Mouse (Mus musculus) neural tube, embryonic 12.5 days (tissue): ENCODE results near the gene Ap3s2. TPM values are rescaled to one million over a fixed set of nuclear protein-coding genes. Genes with fewer than 3 reads are reported as not detected.
A peak's percentile ranks its signal among the peaks of the same experiment; 100 is the strongest.

Experiments used
- ATAC-seq: fragments of 200-750 bp; cut with Nextera tagmentation; 2 replicates; pipeline ENCODE4 v1.8.0; 2017; ENCODE audit warnings: low read depth, mild to moderate bottlenecking, moderate TSS enrichment, moderate library complexity; ENCODE audit not compliant: low FRiP score
- H3K27ac ChIP-seq: fragments of 300-500 bp; sonication (generic); 2 replicates; pipeline ENCODE4 v1.5.1; 2016
- H3K27me3 ChIP-seq: fragments of 300-500 bp; sonication (generic); replicated peaks from 2 replicates; pipeline ENCODE4 v1.6.1; 2016; ENCODE audit warnings: mild to moderate bottlenecking
- H3K36me3 ChIP-seq: fragments of 300-500 bp; sonication (generic); 2 replicates; pipeline ENCODE4 v1.6.1; 2016; ENCODE audit warnings: mild to moderate bottlenecking
- H3K4me1 ChIP-seq: fragments of 300-500 bp; sonication (generic); 2 replicates; pipeline ENCODE4 v1.6.1; 2016
- H3K4me2 ChIP-seq: fragments of 300-500 bp; sonication (generic); replicated peaks from 2 replicates; pipeline ENCODE4 v1.6.1; 2016; ENCODE audit warnings: mild to moderate bottlenecking
- H3K4me3 ChIP-seq: fragments of 300-500 bp; sonication (generic); 2 replicates; pipeline ENCODE4 v1.5.1; 2016
- H3K9ac ChIP-seq: fragments of 300-500 bp; sonication (generic); 2 replicates; pipeline ENCODE4 v1.6.1; 2016; ENCODE audit warnings: mild to moderate bottlenecking
- H3K9me3 ChIP-seq: fragments of 300-500 bp; sonication (generic); 2 replicates; pipeline ENCODE4 v1.6.1; 2016; ENCODE audit warnings: mild to moderate bottlenecking
- WGBS: fragments of 180-500 bp; shearing (Covaris S2); methylation state at CpG from one replicate; pipeline ENCODE4 v1.1.7; 2016; 5-methylcytosine and 5-hydroxymethylcytosine counted together
- polyA plus RNA-seq: library from polyadenylated mRNA; unstranded; fragments of >200 nt; fragmentation: Nextera tagmentation; extraction: Ambion mirVana; gene quantifications from 2 replicates; pipeline ENCODE4 v1.2.1, GENCODE M21; 2016

Gene Ap3s2
- polyA plus RNA-seq, 1 experiment from 2014 or later = 55.0 TPM

- Histone ChIP-seq H3K36me3 (peaks cover 47% of the 10 kb centered on the region), H3K4me2 (no peak overlapping the region), H3K27ac (no peak overlapping the region), H3K4me3 (no peak overlapping the region), H3K27me3 (no peaks in the 10 kb centered on the region), H3K9ac (no peak overlapping the region), H3K9me3 (no peaks in the 10 kb centered on the region), H3K4me1 (no peaks in the 10 kb centered on the region)
- no peak for ATAC-seq
- 53% methylated on average over 3 of the region's 3 CpGs for WGBS
These were observed 39.5 kb downstream of the Ap3s2 start for GRCm38 (mm10) chr7:79880998-79881397.

DNA sequence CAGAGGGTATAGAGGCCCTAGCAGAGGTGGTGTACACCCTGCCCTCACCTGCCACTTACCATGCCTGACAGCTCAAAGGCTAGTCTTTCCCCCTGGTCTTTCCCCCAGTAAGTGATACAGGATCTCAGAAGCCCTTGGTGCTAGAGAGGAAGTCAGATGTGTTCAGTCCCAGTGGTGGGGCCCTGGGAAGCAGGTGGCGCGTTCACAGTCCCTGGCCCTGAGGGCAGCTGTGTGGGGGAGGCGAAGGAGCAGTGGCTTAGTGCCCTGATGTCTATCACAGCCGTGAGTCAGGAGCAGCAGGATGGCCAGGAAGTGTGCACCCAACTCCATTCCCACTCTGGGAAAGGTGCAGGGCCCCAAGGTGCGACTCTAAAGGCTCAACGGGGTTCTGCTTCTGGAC lies 40.4 kb downstream of the Ap3s2 start:
- 91% methylated on average over 6 of the region's 6 CpGs for WGBS
- Histone ChIP-seq H3K9me3 (no peaks in the 10 kb centered on the region), H3K36me3 (peaks cover 46% of the 10 kb centered on the region), H3K4me1 (no peaks in the 10 kb centered on the region), H3K27ac (no peak overlapping the region), H3K4me3 (no peak overlapping the region), H3K27me3 (no peaks in the 10 kb centered on the region), H3K9ac (no peak overlapping the region), H3K4me2 (no peak overlapping the region)
- no peak for ATAC-seq

DNA sequence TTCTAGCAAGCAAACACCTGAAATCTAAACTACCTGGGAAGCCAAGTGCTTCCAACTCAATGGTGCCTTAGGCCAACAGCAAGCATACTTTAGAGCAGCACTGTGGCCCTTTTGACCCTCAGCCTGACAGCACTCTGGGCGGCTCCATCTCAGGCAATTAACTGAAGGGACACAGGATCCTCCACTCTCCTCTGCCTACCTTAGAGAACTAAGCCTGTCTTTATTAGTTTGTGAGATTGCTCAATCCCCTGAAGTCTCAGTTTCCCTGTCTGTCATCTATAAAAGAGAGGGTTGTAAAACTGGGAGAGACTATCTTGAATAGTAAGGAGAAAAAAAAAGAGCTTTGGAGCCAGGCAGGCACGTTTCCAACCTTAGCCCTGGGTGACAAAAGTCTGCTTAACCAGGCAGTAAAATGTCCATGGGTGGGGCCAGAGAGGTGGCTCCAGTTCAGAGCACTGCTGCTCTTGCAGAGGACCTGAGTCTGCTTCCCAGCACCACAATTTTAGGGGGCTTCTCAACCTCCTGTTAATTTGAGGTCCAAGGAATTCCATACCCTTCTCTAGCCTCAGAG lies 41.9 kb downstream of the Ap3s2 start:
- Histone ChIP-seq H3K4me3 (no peak overlapping the region), H3K27ac (no peak overlapping the region), H3K4me1 (no peaks in the 10 kb centered on the region), H3K9me3 (no peaks in the 10 kb centered on the region), H3K27me3 (no peaks in the 10 kb centered on the region), H3K9ac (no peak overlapping the region), H3K4me2 (no peak overlapping the region), H3K36me3 (peaks cover 42% of the 10 kb centered on the region)
- WGBS = 42% methylated on average over 2 of the region's 2 CpGs
- no peak for ATAC-seq

DNA sequence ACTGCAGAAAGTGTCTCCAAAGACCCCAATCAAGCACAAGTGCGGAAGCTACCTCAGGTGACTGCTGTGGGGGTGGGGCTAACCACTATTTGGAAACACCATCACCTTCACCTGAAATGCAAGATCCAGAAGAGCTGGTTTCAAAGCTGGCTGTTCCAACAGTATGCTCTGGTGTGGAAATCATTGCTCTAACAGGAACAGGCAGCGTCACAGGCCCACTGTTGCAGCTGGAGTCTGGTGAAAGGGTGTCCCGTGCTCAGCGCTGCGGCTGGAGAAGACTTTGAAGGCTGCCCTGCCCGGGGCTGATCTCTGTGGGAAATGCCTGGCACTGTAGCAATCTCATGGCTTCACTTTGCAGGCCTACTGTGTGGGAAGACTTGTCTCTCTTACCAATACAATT lies 47.0 kb downstream of the Ap3s2 start:
- no peak for ATAC-seq
- Histone ChIP-seq H3K4me2 (no peak overlapping the region), H3K9me3 (no peaks in the 10 kb centered on the region), H3K27ac (no peak overlapping the region), H3K4me1 (0 out of 2 replicates have a peak, but pooled peaks cover 6% of the 10 kb centered on the region), H3K36me3 (peaks cover 8% of the 10 kb centered on the region; the same call in 1 of the 2 replicates), H3K27me3 (no peaks in the 10 kb centered on the region), H3K4me3 (no peak overlapping the region), H3K9ac (no peak overlapping the region)
- 82% methylated on average over 6 of the region's 6 CpGs for WGBS

- Histone ChIP-seq H3K9ac (no peak overlapping the region), H3K36me3 (peaks cover 5% of the 10 kb centered on the region; the same call in 1 of the 2 replicates), H3K9me3 (no peaks in the 10 kb centered on the region), H3K4me1 (peaks cover 8% of the 10 kb centered on the region; the same call in 1 of the 2 replicates), H3K4me3 (no peak overlapping the region), H3K27ac (no peak overlapping the region), H3K27me3 (no peaks in the 10 kb centered on the region), H3K4me2 (no peak overlapping the region)
- 90% methylated on average over 6 of the region's 6 CpGs for WGBS
- ATAC-seq = no peak
These were observed 48.6 kb downstream of the Ap3s2 start for GRCm38 (mm10) chr7:79871797-79872345.

DNA sequence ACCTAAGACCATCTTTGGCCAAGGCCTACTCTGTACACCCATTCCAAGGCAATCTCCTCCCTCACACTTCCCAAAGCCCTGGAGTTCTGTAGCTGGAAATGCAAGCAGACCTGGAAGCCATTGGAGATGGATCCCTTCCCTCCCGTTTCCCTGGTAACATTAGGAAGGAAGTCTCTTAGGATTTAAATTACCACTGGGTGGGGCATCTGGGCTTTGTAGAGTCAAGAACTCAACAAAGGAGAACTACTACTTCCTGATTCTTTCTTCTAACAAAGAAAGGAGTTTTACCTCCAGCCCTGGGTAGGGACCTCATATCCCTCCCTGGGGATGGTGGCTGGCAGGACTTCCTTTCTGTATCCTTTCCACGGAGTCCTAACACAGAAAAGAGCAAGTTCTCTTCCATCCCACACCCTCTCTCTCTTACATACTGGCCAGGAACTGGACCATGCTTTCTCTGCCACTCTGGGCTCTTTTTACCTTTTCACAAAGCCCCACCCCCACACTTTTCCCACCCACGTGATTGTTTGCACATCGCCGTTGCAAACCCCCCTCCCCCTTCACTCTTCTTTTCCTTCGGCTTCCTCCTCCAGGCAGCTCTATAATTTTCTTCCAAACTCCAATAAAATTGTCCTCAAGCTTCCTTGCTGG lies 51.3 kb downstream of the Ap3s2 start:
- WGBS = 55% methylated on average over 6 of the region's 6 CpGs
- H3K4me2 ChIP-seq = no peak overlapping the region
- no peak for ATAC-seq
- H3K4me1 ChIP-seq = peaks cover 12% of the 10 kb centered on the region; the same call in 1 of the 2 replicates
- H3K9ac ChIP-seq = no peak overlapping the region
- no peaks in the 10 kb centered on the region for H3K27me3 ChIP-seq
- no peak overlapping the region for H3K27ac ChIP-seq
- H3K36me3 ChIP-seq = no peaks in the 10 kb centered on the region
- no peak overlapping the region for H3K4me3 ChIP-seq
- no peaks in the 10 kb centered on the region for H3K9me3 ChIP-seq

DNA sequence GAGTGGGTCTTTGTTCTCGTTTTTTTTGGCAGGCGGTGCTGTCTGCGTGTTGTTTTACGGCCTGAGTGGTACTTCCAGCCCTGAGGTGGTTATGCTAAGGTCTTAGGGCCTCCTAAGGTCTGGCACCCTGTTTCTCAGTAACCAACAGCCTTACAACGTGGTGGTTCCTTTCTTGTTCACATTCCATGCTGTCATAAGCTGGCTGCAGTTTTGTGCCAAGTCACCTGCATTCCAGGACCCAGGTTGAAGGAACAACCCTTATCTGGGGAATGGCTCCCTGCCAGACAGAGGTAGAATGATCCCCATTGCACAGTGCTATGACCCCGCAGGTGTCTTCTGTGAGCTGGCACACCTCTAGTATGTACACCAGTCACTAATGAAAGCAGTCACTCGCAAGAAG lies 52.0 kb downstream of the Ap3s2 start:
- Histone ChIP-seq H3K4me2 (no peak overlapping the region), H3K9ac (no peak overlapping the region), H3K27ac (no peak overlapping the region), H3K27me3 (no peaks in the 10 kb centered on the region), H3K9me3 (no peaks in the 10 kb centered on the region), H3K4me3 (no peak overlapping the region), H3K4me1 (peaks cover 12% of the 10 kb centered on the region; the same call in 1 of the 2 replicates), H3K36me3 (no peaks in the 10 kb centered on the region)
- WGBS = 74% methylated on average over 7 of the region's 7 CpGs
- ATAC-seq = no peak

- Histone ChIP-seq H3K4me3 (no peak overlapping the region), H3K27ac (no peak overlapping the region), H3K9me3 (no peaks in the 10 kb centered on the region), H3K4me2 (no peak overlapping the region), H3K4me1 (peaks cover 12% of the 10 kb centered on the region; the same call in 1 of the 2 replicates), H3K36me3 (no peaks in the 10 kb centered on the region), H3K9ac (no peak overlapping the region), H3K27me3 (no peaks in the 10 kb centered on the region)
- no peak for ATAC-seq
- WGBS = 76% methylated on average over 13 of the region's 13 CpGs
These were observed 52.6 kb downstream of the Ap3s2 start for GRCm38 (mm10) chr7:79867861-79868260.

DNA sequence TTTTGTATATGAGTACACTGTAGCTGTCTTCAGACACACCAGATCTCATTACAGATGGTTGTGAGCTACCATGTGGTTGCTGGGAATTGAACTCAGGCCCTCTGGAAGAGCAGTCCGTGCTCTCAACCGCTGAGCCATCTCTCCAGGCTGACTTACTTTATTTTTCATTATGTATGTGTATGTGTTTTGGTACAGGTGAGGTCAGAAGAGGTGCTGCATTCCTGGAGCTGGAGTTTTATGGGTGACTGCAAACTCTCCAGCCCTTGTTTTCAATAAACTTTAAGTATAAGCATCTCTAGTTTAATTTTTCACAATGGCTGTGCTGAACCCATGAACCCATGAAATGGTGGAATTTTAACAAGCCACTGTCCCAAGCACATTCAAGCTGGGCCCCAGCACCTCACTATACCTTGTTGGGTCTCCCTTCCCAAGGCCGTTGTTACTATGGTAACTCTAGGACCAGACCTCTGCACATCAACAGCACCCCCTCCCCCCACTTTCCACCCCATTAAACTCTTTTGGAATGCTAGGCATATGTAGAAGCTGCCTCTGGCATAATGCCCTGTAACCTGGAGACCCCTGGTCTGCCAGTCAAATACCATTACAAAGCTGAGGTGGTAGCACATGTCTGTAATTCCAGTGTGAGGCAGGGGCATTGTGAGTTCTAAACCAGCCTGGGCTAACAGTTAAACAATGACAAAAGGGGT lies 54.0 kb downstream of the Ap3s2 start:
- Histone ChIP-seq H3K4me2 (no peak overlapping the region), H3K4me1 (peaks cover 12% of the 10 kb centered on the region; the same call in 1 of the 2 replicates)

GRCm38 (mm10) chr7:79861794-79862193 lies 58.7 kb downstream of the Ap3s2 start:
- ATAC-seq = no peak
- peaks cover 4% of the 10 kb centered on the region; the same call in 1 of the 2 replicates for H3K4me1 ChIP-seq
- H3K27ac ChIP-seq = no peak overlapping the region
- WGBS = 86% methylated on average over 8 of the region's 8 CpGs
- no peak overlapping the region for H3K9ac ChIP-seq
- no peaks in the 10 kb centered on the region for H3K36me3 ChIP-seq
- H3K4me2 ChIP-seq = no peak overlapping the region
- no peaks in the 10 kb centered on the region for H3K27me3 ChIP-seq
- H3K4me3 ChIP-seq = no peak overlapping the region
- no peaks in the 10 kb centered on the region for H3K9me3 ChIP-seq

More for the DNA sequence above, 54.0 kb downstream of the Ap3s2 start:
- Histone ChIP-seq H3K4me3 (no peak overlapping the region), H3K9me3 (no peaks in the 10 kb centered on the region), H3K36me3 (no peaks in the 10 kb centered on the region), H3K9ac (no peak overlapping the region), H3K27me3 (no peaks in the 10 kb centered on the region), H3K27ac (no peak overlapping the region)
- WGBS = 71% methylated on average over 3 of the region's 3 CpGs
- 0 out of 2 replicates have a peak, but pooled peaks have one; percentile 58 for ATAC-seq

DNA sequence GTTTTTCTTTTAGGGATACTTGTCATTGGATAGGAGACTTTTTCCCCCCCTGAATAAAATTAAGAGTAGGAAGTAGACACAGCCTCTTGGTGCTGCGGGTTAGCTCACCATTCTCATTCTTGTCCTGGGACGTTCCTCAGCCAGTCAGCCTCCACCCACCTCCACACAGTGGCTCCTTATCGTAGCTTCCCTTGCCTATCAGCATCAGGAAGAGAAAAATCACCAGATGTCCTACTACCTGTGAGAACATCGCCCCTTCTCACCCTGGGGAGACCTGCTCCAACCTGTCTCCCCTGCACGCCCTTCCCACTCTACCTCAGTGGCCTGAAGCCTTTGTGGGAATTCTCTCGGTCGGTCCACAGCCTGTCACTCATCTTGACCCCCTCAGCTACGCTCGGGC lies 59.6 kb downstream of the Ap3s2 start, which contains the start of gene Anpep:
Anpep (minus strand) TSS at position 249 of the 400 bp plus-strand sequence.
- no peak within 1 kb of the TSS for H3K4me3 ChIP-seq
- 87% methylated on average over 9 of the region's 9 CpGs for WGBS
- H3K4me2 ChIP-seq = no peak within 1 kb of the TSS
- no peak within 1 kb of the TSS for H3K9ac ChIP-seq
- no peaks in the 10 kb centered on the region for H3K4me1 ChIP-seq
- H3K9me3 ChIP-seq = no peaks in the 10 kb centered on the region
- H3K27me3 ChIP-seq = no peaks in the 10 kb centered on the region
- no peak for ATAC-seq
- no peaks in the 10 kb centered on the region for H3K36me3 ChIP-seq
- H3K27ac ChIP-seq = no peak within 1 kb of the TSS

- no peak overlapping the region for H3K4me2 ChIP-seq
- H3K9me3 ChIP-seq = no peaks in the 10 kb centered on the region
- H3K4me1 ChIP-seq = no peaks in the 10 kb centered on the region
- WGBS = 68% methylated on average over 9 of the region's 9 CpGs
- H3K27me3 ChIP-seq = no peaks in the 10 kb centered on the region
- no peaks in the 10 kb centered on the region for H3K36me3 ChIP-seq
- H3K27ac ChIP-seq = no peak overlapping the region
- no peak overlapping the region for H3K4me3 ChIP-seq
- no peak overlapping the region for H3K9ac ChIP-seq
- no peak for ATAC-seq
These were observed 61.4 kb downstream of the Ap3s2 start for GRCm38 (mm10) chr7:79858956-79859630.
